Mouse (Mus musculus): ENCODE results near the gene Elp6. TPM values are rescaled to one million over a fixed set of nuclear protein-coding genes. Genes with fewer than 3 reads are reported as not detected.

Elp6 gene
- polyA plus RNA-seq (2012; rRNA removed): 6.5 and 7.2 TPM in 2 replicates

DNA sequence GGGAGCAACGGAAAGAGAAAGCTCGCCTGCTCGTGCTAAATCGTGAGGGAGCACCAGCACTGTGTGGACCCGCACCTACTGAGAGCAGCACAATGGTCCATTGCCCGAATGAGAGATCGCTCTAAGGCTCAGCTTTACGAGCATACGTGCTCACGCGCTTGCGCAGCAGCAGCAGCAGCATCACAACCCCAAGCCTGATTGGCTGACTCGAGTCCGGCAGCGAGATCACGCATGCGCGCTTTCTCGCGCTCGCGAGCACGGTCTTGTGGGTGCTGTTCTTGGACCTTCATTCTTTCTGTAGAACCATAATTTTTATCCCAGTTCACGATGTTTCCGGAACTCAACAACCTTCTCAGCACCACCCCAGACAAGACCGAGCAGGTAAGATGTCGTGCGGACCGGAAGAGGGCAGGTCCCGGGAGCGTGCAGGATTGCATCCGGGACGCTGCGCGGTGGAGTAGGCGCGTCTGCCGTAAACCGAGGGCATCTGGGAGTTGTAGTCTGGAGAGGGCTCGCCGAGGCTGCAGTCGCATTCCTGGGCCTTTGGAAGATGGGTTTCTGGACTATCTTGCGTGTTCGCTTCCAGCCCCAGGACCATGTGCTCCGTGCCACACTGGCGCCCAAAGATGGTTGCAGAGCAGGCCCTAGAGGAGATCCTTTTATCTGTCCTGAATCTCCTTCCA is at the start of gene Elp6:
TSS of gene Elp6 (plus strand) at position 205 of the 683 bp plus-strand sequence.

DNA sequence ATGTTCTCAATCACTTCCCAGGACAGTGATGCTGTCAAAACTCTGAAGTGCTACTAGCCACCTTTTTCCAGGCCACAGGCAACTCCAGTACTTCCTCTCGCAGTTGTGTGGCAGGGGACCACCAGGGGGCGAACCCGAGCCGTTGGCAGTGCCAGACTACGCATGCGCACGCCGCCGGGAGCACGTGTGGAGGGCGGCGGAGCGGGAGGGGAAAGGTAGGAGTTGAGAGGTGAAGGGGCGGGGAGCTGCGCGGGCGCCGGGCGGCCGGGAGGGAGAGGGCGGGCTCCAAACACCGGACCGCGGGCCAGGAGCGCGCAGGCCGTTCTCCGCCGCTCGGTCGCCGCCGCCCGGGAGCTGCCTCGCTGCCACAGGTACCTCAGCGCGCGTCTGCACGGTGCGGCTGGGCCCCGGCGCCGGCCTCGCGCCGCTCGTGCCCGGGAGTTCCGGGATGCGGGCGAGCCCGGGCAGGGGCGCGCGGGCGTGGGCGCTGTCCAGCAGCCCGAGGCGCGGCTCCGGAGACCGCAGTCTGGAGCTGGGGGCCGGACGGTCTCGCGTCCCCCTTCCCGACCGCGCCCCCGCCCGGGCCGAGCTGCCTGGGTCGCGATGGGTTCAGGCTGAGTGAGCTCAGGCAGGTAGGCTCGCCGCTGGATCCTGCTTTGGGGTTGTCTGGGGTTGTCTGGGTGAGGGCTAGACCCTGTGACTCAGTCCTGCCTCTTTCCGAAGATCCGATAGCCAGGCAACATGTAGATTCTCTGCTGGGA is 28.3 kb downstream of the Elp6 start, which contains the start of gene Scap:
TSS of gene Scap (plus strand) at position 154 of the 761 bp plus-strand sequence.

Other genes with a start within 250 kb of the Elp6 start
- 7.0 and 7.8 TPM in 2 replicates for gene Smarcc1, start 187.5 kb upstream of the Elp6 start, polyA plus RNA-seq (2012; rRNA removed)
- gene Dhx30, start 187.3 kb upstream of the Elp6 start, polyA plus RNA-seq (2012; rRNA removed): 24.5 and 29.0 TPM in 2 replicates
- gene Cspg5, start 61.4 kb upstream of the Elp6 start, polyA plus RNA-seq (2012; rRNA removed): 0.38 and 0.63 TPM in 2 replicates
- gene Scap, start 28.1 kb downstream of the Elp6 start, polyA plus RNA-seq (2012; rRNA removed): 42.4 and 43.4 TPM in 2 replicates
- 34.9 and 36.8 TPM in 2 replicates for gene Ptpn23, start 103.0 kb downstream of the Elp6 start, polyA plus RNA-seq (2012; rRNA removed)
- gene Ngp, start 114.6 kb downstream of the Elp6 start, polyA plus RNA-seq (2012; rRNA removed): 0.21 TPM in 1 of 2 replicates, not detected in the other
- 6.8 TPM in 2 replicates for gene Klhl18, start 171.5 kb downstream of the Elp6 start, polyA plus RNA-seq (2012; rRNA removed)
- 0.26 and 0.32 TPM in 2 replicates for gene Kif9, start 171.8 kb downstream of the Elp6 start, polyA plus RNA-seq (2012; rRNA removed)
- gene Setd2, start 227.4 kb downstream of the Elp6 start, polyA plus RNA-seq (2012; rRNA removed): 9.4 and 11.4 TPM in 2 replicates

All from stomach, adult 2 months (tissue).